Mouse (Mus musculus) left cerebral cortex, adult 6 months (tissue): ENCODE results near the gene Thoc2. TPM values are rescaled to one million over a fixed set of nuclear protein-coding genes. Genes with fewer than 3 reads are reported as not detected.

Source experiments
- long read RNA-seq, 2 experiments: library from polyadenylated mRNA; unstranded; transcript quantifications; one replicate each; pipeline ENCODE4 v2.0.0; 2019 to 2020
- polyA plus RNA-seq: library from polyadenylated mRNA; unstranded; fragments of <200 nt; fragmentation: Nextera tagmentation; gene quantifications from 2 replicates; pipeline ENCODE4 v1.2.3, GENCODE M21; 2021

Gene Thoc2
- 8.8 and 13.4 TPM in 2 replicates for polyA plus RNA-seq
- long read RNA-seq, experiment 1, partial matches to known transcripts: 87 of 96 reads
- long read RNA-seq, experiment 1, other reads (novel, unspliced or antisense): 9 of 96 reads
- long read RNA-seq, experiment 2, partial matches to known transcripts: 25 of 29 reads
- long read RNA-seq, experiment 2, other reads (novel, unspliced or antisense): 4 of 29 reads

DNA sequence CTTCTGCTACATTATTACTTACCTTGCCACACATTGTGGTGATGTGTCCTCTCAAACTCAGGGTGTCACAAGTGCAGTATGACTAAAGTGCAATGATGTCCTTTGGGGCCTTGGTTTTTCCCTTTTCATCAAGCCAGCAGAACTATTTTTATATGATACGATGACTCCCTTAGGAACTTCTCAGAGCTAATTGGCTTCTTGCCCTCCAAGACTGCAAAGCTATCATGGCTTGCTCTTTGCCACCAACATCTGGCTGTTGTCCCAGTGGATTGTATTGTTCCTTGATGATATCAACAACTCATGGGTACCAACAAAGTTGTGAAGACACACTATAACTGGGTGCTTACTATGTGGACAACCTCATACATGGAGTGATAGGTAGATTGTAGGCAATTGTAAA lies at the start of gene Thoc2:
Gene Thoc2, minus strand, starts transcription at position 101 of the 400 bp plus-strand sequence.

Other genes with a start within 250 kb of the Thoc2 start
- gene Xiap, start 139.0 kb upstream of the Thoc2 start, polyA plus RNA-seq: 18.1 and 39.2 TPM in 2 replicates
- 9.7 and 10.9 TPM in 2 replicates for gene Stag2, start 228.6 kb upstream of the Thoc2 start, polyA plus RNA-seq